Mouse (Mus musculus): ENCODE data around the gene Adrm1. TPM values are rescaled to one million over a fixed set of nuclear protein-coding genes. Genes with fewer than 3 reads are reported as not detected.

Gene Adrm1
- total RNA-seq, 1 experiment from 2014 or later: 52.0 TPM

DNA sequence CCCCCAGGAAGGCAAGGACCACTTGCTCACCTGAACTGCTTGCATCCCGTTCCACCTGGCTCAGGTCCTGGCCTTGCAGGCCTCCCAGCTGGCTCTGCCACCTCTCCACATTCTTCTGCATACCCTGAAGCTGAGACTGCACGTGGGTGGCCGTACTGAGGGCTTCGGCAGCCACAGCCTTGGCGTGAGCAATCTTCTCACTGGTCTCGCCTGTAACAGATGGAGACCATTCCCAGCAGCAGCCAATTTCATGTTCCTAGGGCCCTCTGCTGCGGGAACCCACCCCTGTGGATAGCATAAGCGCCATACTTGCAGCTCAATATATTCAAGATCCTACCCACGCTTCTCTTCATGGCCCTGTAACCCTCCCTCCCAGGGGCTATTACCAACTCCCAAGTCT lies 10.3 kb downstream of the Adrm1 start:
- ATAC-seq (replicated peaks; ENCODE audit: low read depth, poor library complexity, severe bottlenecking): no peak

DNA sequence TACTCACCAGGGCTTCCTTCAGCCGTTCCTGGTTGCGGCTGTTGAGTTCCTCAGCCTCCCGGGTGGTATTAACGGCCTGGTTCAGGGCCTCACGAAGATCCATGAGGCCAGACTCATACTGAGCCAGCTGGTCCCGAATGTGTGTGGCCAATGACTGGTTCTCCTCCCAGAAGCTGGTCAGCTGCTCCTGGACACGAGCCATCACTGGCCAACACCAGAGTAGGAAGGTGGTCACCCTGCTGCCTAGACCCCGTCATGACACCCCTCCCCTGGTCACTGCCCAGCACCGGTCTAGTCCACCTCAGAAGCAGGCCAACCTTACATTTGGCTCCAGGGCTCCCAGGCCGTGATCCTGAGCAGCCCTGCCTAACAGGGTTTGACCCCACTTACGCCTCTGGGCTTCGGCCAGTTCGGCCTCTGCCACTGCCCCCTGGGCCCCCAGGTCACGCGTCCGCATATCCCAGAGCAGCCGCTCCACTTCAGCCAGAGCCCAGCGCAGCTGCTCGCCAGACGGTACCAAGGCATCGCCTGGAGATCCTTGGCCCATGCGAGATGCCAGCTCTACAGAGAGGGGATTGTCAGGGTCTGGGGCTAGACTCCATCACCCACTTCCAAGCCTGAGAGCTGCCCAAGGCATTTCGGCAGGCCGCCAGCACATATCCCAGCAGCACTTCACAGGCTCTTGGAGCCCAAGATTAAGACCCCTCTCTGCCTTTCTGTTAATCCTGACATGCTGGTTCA lies 12.9 kb downstream of the Adrm1 start:
- ATAC-seq (replicated peaks; ENCODE audit: low read depth, poor library complexity, severe bottlenecking): no peak

DNA sequence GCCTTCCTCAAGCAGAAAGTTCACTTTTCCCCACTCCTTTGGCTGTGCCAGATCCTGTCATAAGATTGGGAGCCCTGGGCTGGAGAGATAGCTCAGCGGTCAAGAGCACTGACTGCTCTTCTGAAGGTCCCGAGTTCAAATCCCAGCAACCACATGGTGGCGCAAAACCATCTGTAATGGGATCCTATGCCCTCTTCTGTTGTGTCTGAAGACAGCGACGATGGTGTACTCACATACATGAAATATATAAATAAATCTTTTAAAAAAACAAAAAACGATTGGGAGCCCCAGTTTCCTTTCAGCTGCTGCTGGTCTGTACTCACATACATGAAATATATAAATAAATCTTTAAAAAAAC lies 13.4 kb downstream of the Adrm1 start:
- no peak for ATAC-seq (replicated peaks; ENCODE audit: low read depth, poor library complexity, severe bottlenecking)

- ATAC-seq (replicated peaks; ENCODE audit: low read depth, poor library complexity, severe bottlenecking): no peak
These were observed 14.4 kb downstream of the Adrm1 start for GRCm38 (mm10) chr2:180185686-180186085.

DNA sequence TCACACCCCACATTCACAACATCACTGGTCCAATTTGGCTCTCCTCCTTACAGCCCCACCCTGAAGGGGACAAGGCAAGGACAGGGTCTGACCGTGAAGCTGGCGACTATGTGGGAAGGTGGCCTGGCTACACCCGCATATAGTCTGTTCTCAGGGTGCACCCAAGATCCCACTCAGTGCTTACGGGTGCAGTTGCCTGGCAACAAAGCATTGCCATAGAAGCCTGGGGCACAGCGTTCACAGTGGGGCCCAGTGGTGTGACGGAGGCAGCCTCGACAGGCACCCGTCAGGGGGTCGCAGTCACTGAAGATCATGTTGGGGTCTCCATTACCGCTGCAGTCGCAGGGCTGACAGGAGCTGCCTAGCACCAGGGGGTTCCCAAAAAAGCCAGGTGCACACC lies 16.1 kb downstream of the Adrm1 start:
- no peak for ATAC-seq (replicated peaks; ENCODE audit: low read depth, poor library complexity, severe bottlenecking)

- peak; percentile 81 for ATAC-seq (replicated peaks; ENCODE audit: low read depth, poor library complexity, severe bottlenecking)
These were observed 25.5 kb downstream of the Adrm1 start for GRCm38 (mm10) chr2:180196610-180197322.

DNA sequence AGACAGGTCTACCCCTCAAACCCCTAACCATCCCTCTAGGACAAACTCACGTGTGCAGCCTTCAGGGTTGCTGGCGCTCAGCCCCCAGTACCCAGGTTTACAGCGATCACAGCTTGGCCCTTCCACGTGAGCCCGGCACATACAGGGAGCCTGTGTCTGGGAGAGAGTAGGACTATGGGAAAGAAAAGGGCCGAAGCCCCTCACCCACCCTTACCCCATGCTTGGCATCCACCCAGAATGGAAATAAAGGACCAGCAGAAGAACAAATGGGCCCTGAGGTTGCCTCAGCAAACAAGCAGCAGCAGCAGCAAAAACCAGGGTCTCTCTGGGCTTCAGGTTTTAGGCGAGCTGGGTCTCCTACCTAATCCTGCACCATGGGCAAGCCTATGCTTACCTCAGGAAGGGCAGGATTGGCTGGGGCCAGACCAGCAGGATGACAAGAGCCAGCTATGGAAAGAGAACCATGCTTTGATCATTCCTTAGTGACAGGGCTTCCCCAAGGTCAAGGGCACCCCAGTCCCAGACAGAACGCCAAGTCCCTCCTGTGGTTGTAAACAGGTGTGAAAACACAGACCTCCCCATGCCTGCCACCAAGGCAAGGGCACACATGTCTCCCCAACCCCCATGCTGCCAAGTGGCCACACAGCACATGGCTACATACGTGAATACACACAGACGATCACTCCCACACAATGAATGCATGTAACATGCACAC lies 26.2 kb downstream of the Adrm1 start:
- no peak for ATAC-seq (replicated peaks; ENCODE audit: low read depth, poor library complexity, severe bottlenecking)

- ATAC-seq (replicated peaks; ENCODE audit: low read depth, poor library complexity, severe bottlenecking): no peak
These were observed 27.5 kb downstream of the Adrm1 start for GRCm38 (mm10) chr2:180198782-180199181.

DNA sequence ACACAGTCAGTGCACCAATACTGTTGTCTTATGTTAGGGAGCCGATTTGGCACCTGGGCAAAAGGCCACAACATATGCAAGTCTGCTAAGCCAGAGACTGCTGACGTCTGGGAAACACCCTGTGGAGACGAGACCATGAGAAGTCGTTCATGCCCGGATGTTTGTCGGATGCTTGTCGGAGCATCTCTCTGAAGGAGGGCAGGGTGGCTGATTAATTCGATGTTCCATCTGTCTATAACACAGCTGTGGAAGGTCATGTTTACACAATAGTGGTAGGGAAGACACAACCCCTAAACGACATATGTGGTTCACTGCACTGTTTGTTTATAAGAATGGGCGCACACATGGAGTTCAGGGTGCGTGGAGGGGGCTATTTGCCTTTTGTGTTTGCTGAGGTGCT lies 29.4 kb downstream of the Adrm1 start:
- ATAC-seq (replicated peaks; ENCODE audit: low read depth, poor library complexity, severe bottlenecking): no peak

DNA sequence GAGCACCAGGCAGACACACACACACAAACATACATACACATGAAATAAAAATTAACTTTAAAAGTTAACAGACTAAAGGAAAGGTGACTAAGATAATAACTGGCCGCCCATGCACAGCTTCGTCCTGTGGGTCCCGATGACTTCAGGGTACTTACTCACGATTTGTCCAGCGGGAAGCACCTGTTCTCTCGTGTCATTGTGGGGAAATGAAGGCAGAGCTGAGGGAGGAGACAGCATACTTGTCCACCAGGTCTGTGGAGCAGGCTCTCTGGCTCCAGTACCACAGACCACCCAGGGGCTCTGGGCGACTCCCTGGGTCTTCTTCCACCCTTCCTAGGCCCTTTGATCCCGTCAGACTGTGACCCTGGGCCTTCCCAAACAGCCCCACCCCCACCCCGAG lies 30.0 kb downstream of the Adrm1 start:
- ATAC-seq (replicated peaks; ENCODE audit: low read depth, poor library complexity, severe bottlenecking): no peak

DNA sequence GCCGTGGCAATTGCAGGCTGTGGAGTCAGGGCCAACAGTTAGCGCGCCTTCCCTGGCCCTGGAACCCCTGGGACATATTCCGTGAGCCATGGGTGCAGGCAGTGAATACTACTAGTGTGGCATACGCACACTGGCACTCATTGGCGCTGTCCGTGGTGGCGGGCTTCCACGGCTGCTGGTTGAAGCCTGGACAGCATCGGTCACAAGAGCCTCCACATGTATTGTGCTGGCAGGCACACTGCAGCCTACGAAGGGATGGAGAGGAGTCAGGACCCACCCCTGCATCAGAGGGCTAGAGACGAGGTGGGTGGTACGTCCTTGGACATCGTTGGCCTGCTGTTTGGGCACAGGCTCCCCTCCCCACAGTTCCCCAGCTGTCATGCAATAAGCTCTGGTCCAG lies 31.0 kb downstream of the Adrm1 start:
- 0 out of 2 replicates have a peak, but pooled peaks have one; percentile 16 for ATAC-seq (replicated peaks; ENCODE audit: low read depth, poor library complexity, severe bottlenecking)

- peak; percentile 73 for ATAC-seq (replicated peaks; ENCODE audit: low read depth, poor library complexity, severe bottlenecking)
These were observed 31.5 kb downstream of the Adrm1 start for GRCm38 (mm10) chr2:180202805-180203204.

DNA sequence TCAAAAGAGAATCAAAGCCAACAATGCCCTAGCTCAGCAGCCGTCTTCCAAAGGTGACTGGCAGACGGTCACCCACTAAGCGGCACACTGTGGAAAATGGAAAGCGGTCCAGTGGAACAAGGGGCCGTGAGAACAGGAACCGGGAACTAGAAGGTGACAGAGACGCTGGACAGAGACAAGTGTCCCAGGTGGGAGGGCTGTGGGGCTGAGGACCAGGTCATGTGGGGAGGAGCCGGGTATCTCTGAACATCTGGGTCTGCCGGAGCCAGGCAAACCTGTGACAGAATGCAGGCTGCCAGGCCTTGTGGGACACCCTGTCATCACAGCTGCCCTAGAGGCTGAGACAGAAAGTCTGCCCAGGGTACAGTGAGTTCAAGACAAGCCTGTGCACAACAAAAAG lies 33.2 kb downstream of the Adrm1 start:
- ATAC-seq (replicated peaks; ENCODE audit: low read depth, poor library complexity, severe bottlenecking): no peak

- ATAC-seq (replicated peaks; ENCODE audit: low read depth, poor library complexity, severe bottlenecking): no peak
These were observed 34.0 kb downstream of the Adrm1 start for GRCm38 (mm10) chr2:180205083-180205955.

DNA sequence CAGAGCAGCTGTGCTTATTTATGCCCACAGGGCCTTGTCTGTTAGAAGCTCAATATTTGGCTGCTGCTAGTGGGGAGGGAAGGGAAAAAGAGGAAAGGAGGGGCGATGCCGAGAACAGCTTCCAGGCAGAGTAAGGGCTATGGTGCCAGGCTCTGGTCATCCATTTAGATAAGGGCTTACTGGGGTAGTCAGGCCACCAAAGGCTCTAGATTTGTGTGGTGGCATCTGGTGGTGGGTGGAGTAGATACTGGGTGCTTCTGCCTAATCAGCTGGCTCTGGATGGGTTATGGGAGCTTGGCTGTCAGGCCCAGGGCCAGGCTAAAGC lies 34.6 kb downstream of the Adrm1 start:
- ATAC-seq (replicated peaks; ENCODE audit: low read depth, poor library complexity, severe bottlenecking): no peak

- peak; percentile 64 for ATAC-seq (replicated peaks; ENCODE audit: low read depth, poor library complexity, severe bottlenecking)
These were observed 36.6 kb downstream of the Adrm1 start for GRCm38 (mm10) chr2:180207840-180208239.

GRCm38 (mm10) chr2:180208976-180209375 lies 37.7 kb downstream of the Adrm1 start:
- ATAC-seq (replicated peaks; ENCODE audit: low read depth, poor library complexity, severe bottlenecking): no peak

- ATAC-seq (replicated peaks; ENCODE audit: low read depth, poor library complexity, severe bottlenecking): no peak
These were observed 41.0 kb downstream of the Adrm1 start for GRCm38 (mm10) chr2:180212255-180212654.

GRCm38 (mm10) chr2:180214352-180214978 lies 43.2 kb downstream of the Adrm1 start:
- ATAC-seq (replicated peaks; ENCODE audit: low read depth, poor library complexity, severe bottlenecking): no peak

- no peak for ATAC-seq (replicated peaks; ENCODE audit: low read depth, poor library complexity, severe bottlenecking)
These were observed 43.8 kb downstream of the Adrm1 start for GRCm38 (mm10) chr2:180215011-180215461.

All from common myeloid progenitor, adult 5-6 weeks (primary cell).